Mouse (Mus musculus) thymus, postnatal 25 days (tissue): Measurements from ENCODE around the gene Nkx1-2.

Source experiments
- DNase-seq: peaks from one replicate; pipeline ENCODE4 v3.0.0; 2022

Nkx1-2 gene

DNA sequence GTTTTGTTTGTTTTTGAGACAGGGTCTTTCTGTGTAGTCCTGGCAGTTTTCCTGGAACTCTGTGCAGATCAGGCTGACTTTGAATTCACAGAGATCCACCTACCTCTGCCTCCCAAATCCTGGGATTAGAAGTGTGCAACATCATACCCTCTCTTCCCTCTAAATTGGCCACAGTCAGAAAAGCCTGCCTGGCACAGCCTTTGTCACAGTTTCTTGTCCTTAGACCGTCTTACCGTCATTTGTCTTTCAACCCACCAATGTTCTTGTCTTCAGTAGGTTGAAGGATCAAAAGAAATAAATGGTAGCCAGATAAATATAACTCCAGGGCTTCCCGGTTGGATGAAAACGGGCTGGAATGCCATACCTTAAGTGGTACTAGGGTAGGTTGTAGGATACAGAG, 5.3 kb upstream of the Nkx1-2 start:
- DNase-seq = no peak

DNA sequence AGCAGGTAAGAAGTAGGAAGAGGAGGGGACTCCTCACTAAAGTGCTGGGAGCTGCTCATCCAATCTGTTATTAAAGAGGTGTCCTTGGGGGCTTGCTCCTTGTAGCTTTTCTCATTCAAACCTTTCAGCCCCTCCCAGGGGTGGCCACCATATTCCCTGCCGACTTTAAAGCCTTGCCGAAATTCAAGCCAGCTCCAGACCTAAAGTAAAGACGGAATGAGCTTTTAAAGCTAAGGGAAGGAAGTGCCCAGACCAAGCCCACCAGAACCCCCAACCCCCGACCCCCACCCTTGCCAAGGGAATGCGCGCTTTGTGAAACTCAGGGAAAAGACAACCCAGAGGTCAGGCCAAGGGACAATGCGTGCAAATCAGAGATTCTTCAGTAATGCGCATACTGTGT, 1.5 kb upstream of the Nkx1-2 start:
- DNase-seq = no peak

DNA sequence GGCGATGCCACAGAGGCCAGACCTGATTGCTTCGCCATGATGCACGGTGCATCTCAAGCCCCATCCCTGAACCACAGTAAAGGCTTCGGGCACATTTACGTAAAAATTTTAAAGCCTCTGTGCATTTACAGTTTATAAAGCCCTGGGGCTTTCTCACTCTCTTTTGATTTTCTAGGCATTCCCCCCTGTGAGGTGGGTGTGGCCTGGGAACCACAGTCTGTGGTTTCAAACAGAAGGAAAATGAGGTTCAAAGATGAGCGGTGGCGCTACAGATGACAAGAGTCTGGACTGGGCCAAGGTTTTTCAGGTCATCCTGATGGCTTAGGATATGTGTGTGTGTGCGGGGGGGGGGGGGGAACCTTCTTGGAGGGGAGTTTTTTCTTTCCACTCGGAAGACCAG, 589 bp upstream of the Nkx1-2 start:
- peak; percentile 28 for DNase-seq

GRCm38 (mm10) chr7:132597251-132598041, 2.0 kb downstream of the Nkx1-2 start:
- DNase-seq = no peak

- no peak for DNase-seq
These were observed 2.7 kb downstream of the Nkx1-2 start for GRCm38 (mm10) chr7:132596557-132597250.

GRCm38 (mm10) chr7:132595787-132596186, 3.6 kb downstream of the Nkx1-2 start:
- no peak for DNase-seq

- no peak for DNase-seq
These were observed 5.1 kb downstream of the Nkx1-2 start for GRCm38 (mm10) chr7:132594325-132594724.

GRCm38 (mm10) chr7:132593762-132594161, 5.7 kb downstream of the Nkx1-2 start:
- no peak for DNase-seq

- DNase-seq = no peak
These were observed 9.8 kb downstream of the Nkx1-2 start for GRCm38 (mm10) chr7:132589610-132590009.

GRCm38 (mm10) chr7:132587167-132587566, 12.3 kb downstream of the Nkx1-2 start:
- DNase-seq = no peak

DNA sequence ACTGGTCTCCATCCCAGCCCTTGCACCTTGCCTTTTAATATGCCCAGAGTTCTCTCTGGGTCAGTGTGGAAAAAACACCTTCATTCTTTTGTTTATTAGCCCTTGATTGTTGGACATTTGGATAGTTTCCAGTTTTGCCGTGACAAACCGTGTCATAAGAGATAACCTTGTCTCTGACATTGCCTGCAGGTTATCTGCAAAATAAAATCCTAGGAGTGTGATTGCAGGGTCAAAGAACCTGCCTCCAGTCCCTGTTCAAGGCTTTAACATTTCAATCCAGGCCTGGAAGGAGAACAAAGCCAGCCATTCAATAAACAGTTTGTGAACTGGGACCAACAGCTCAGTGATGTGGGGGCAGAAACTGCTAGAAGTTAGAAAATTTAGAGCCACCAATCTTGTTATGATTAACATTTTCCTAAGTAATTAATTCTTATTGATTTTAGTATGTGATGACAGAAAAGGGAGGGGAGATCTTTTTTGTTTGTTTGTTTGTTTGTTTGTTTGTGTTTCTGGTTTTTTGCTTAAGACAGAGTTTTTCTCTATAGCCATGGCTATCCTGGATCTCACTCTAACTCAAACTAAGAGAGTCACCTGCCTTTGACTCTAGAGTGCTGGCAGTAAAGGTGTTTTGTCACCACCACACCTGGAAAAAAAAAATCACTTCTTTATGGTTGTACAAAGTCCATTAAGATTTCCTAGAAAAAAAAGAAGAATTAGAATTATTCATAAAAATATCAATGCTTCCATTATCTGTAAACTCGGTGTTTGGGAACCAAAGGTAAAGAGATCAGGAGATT, 13.5 kb downstream of the Nkx1-2 start:
- no peak for DNase-seq

GRCm38 (mm10) chr7:132581441-132581840, 18.0 kb downstream of the Nkx1-2 start:
- DNase-seq = no peak

DNA sequence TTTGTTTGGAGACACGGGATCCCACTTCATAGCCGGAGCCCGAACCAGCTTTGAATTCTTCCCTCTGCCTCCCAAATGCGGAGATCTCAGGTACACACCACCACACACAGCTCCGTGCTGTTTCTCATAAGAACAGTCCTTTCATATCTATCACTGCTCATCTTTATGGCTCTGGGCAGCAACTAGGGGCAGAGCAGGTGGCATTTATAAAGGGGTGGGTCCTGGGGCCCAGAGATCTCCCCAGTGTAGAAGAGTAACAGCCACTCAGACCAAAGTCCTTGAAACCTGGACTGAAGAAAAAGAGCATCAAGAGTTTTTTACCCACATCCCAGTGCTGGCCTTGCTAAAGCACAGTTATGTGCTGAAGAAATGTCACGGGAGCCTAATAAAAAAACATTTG, 18.9 kb downstream of the Nkx1-2 start:
- DNase-seq = no peak

- no peak for DNase-seq
These were observed 22.5 kb downstream of the Nkx1-2 start for GRCm38 (mm10) chr7:132576891-132577290.

GRCm38 (mm10) chr7:132576116-132576650, 23.3 kb downstream of the Nkx1-2 start, which contains the start of gene Oat:
Oat (minus strand) TSS chr7:132576398.
- peak; percentile 96 for DNase-seq

GRCm38 (mm10) chr7:132575623-132576022, 23.8 kb downstream of the Nkx1-2 start:
- peak; percentile 81 for DNase-seq

GRCm38 (mm10) chr7:132574646-132575045, 24.8 kb downstream of the Nkx1-2 start:
- DNase-seq = no peak

- no peak for DNase-seq
These were observed 26.2 kb downstream of the Nkx1-2 start for GRCm38 (mm10) chr7:132573205-132573604.

DNA sequence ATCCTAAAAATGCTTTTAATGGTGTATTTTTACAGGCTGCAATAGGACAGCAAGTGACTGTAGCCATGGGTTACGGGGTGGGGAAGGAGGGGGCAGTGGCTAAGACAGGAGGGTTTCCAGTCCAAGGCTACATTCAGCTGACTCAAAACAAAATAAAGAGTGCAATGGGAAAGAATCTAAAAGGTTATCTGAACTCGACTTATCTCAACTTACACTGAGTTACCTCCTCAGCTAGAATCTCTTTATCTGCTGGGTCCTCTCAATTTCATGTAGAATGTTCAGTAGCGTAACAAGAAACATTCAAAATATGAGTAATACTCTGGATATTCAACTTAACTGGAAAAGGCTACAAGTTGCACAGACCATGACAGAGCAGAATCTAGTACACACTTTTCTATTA, 26.7 kb downstream of the Nkx1-2 start:
- no peak for DNase-seq

- no peak for DNase-seq
These were observed 28.0 kb downstream of the Nkx1-2 start for GRCm38 (mm10) chr7:132571481-132571880.

- no peak for DNase-seq
These were observed 29.4 kb downstream of the Nkx1-2 start for GRCm38 (mm10) chr7:132570071-132570470.

DNA sequence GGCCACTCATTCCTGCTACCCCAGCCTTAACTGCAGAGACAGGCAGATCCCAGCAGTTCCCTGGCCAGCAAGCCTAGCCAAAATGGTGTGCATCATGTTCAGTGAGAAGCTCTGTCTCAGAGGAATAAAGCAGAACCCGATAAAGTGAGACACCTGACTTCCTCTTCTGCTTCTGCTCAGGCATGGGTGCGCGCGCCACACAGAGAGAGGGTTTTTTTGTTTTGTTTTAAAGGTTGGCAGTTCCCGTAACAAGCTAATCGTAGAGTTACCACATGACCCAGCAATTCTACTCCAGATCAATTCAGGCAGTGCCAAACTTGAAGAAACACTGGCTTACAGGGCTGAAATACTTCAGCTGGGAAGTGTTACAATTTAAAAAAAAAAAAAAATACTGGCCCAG, 30.6 kb downstream of the Nkx1-2 start:
- peak; percentile 53 for DNase-seq

DNA sequence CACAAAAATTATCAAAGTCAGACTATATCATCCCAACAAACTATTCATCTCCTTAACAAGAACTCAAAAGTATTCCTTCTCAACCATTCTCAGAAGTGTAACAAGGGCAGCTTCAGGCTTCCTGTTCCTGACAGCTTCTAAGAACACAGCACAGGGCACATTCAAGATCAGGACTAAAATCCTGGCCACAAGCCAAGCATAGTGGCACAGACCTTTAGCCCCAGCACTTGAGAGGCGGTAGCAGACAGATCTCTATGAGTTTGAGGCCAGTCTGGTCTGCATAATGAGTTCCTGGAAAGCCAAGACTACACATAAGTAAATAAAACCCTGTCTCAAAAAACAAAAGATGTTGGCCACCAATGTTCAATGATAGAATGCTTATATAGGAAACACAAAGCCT, 33.6 kb downstream of the Nkx1-2 start:
- DNase-seq = no peak
